Mouse (Mus musculus) small intestine, adult 2 months (tissue): ENCODE results near the gene Casc1.

Experiments used
- CTCF ChIP-seq: fragments of 200-500 bp; IDR thresholded peaks from 2 replicates; pipeline ENCODE4 v1.5.1; 2012; ENCODE audit warnings: low read depth, mild to moderate bottlenecking, control low read depth, inconsistent platforms, low read length, moderate library complexity, mixed read lengths; ENCODE audit not compliant: insufficient replicate concordance, insufficient read length; ENCODE audit errors: extremely low read depth
- POLR2A ChIP-seq: fragments of 200-500 bp; IDR thresholded peaks from 2 replicates; pipeline ENCODE4 v1.6.1; 2012; ENCODE audit warnings: low read depth, mild to moderate bottlenecking, control low read depth, inconsistent platforms, low read length, moderate library complexity

DNA sequence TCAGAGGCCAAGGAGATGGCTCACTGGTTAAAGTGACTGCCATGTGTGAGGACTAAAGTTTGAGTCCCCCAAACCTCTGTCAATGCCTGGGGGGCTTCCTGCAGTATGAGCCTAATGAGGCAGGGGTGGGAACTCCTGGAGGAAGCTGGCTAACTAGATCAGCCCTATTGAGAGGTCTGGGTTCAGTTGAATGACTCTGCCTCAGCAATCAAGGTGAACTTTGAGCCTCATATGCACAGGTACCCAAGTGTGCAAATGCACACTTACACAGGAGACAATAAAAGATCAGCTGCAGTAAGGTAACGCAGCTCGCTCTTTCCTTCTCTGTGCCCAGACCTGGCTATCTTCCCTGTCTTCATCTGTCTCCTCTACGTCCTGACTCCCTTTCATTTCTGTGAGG is 17.8 kb downstream of the Casc1 start:
- TF ChIP-seq POLR2A (no peak), CTCF (no peak)
